Comparison of ENCODE assay signal across 7 mouse cellular contexts in the genomic region with DNA sequence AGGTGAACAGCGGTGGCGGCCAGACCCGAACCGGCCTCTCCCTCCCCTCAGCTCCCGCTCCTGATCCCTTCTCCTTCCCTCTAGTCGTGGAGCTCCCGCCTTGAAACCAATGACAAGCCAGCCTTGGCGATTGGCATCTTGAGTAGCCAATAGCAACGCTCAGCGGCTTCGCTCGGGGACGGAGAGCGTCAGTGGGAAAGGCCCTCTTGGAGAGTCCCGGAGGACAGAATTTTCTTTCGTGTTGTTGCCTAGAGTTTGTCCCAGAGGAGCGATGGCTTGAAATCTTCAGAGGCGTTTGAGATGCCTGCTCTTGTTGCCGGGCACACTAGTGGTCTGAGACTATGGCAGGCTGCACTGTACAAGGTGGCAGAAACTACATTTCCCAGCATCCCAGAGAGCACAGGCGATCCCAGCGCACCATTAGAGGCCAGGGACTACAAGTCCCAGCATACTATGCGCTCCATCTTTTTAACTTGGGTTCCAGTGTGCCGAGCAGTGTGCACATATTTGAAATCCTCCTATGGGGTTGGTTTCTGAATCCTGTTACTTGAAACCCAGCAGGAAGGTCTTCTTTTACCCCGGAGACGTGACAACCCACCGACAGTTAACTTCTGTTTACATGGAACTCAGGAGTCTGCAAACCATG. TPM values are rescaled to one million over a fixed set of nuclear protein-coding genes. Genes with fewer than 3 reads are reported as not detected.
A peak's percentile ranks its signal among the peaks of the same experiment; 100 is the strongest.
DNase-seq lines count a peak whose midpoint lies in the region; ATAC-seq lines count a peak whose summit lies in the region.

Pde6d (minus strand) TSS at position 179 of the 646 bp plus-strand sequence.
Cops7b (plus strand) TSS at position 454 of the 646 bp plus-strand sequence.

- DNase-seq in adrenal gland, postnatal 25 days, result peak; percentile 93
- DNase-seq in heart, adult 11 months, result peak; percentile 100
- peak; percentile 99 for DNase-seq in kidney, adult 18-20 months
- peak; percentile 97 for DNase-seq in limb, embryonic 11.5 days (ENCODE audit: low spot score)
- peak; percentile 97 for DNase-seq in midbrain, embryonic 14.5 days
- DNase-seq in spleen, adult 18-20 months, result peak; percentile 88 to 91

- peak within 1 kb of the TSS; percentile 78 for H3K4me2 ChIP-seq in embryonic facial prominence, embryonic 12.5 days (replicated peaks)
- peak within 1 kb of the TSS; percentile 80 for H3K4me2 ChIP-seq in limb, embryonic 11.5 days (ENCODE audit: low read depth, severe bottlenecking)
- H3K4me2 ChIP-seq in midbrain, embryonic 14.5 days (ENCODE audit: low read length), result peak within 1 kb of the TSS; percentile 80

- H3K36me3 ChIP-seq in embryonic facial prominence, embryonic 12.5 days, result no peaks in the 10 kb centered on the region
- no peaks in the 10 kb centered on the region; the same call in 1 of the 2 replicates for H3K36me3 ChIP-seq in limb, embryonic 11.5 days (ENCODE audit: control insufficient read depth, insufficient read depth, low read length)
- no peaks in the 10 kb centered on the region for H3K36me3 ChIP-seq in midbrain, embryonic 14.5 days (ENCODE audit: control insufficient read depth, insufficient read depth, low read length)

- peak within 1 kb of the TSS; percentile 83 for H3K9ac ChIP-seq in embryonic facial prominence, embryonic 12.5 days
- peak within 1 kb of the TSS; percentile 79 for H3K9ac ChIP-seq in limb, embryonic 11.5 days (ENCODE audit: low read length)
- peak within 1 kb of the TSS; percentile 88 for H3K9ac ChIP-seq in midbrain, embryonic 14.5 days (replicated peaks; ENCODE audit: low read length)

- ATAC-seq in embryonic facial prominence, embryonic 12.5 days (ENCODE audit: insufficient number of reproducible peaks, insufficient read depth, low FRiP score, low TSS enrichment), result peak; percentile 96
- peak; percentile 98 for ATAC-seq in limb, embryonic 11.5 days (ENCODE audit: insufficient number of reproducible peaks, low FRiP score, low TSS enrichment, low read depth)
- ATAC-seq in midbrain, embryonic 14.5 days (ENCODE audit: low FRiP score, low TSS enrichment), result peak; percentile 97

- peak within 1 kb of the TSS; percentile 84 for H3K4me3 ChIP-seq in embryonic facial prominence, embryonic 12.5 days
- peak within 1 kb of the TSS; percentile 80 for H3K4me3 ChIP-seq in limb, embryonic 11.5 days (ENCODE audit: low read depth, low read length)
- peak within 1 kb of the TSS; percentile 91 for H3K4me3 ChIP-seq in midbrain, embryonic 14.5 days (replicated peaks; ENCODE audit: low read depth, low read length)

- H3K27ac ChIP-seq in embryonic facial prominence, embryonic 12.5 days, result peak within 1 kb of the TSS; percentile 84
- no peak within 1 kb of the TSS for H3K27ac ChIP-seq in limb, embryonic 11.5 days (replicated peaks; ENCODE audit: low read depth, low read length)
- peak within 1 kb of the TSS; percentile 77 for H3K27ac ChIP-seq in midbrain, embryonic 14.5 days (replicated peaks; ENCODE audit: low read depth, low read length)

- H3K4me1 ChIP-seq in embryonic facial prominence, embryonic 12.5 days, result peaks cover 12% of the 10 kb centered on the region
- H3K4me1 ChIP-seq in limb, embryonic 11.5 days (ENCODE audit: control insufficient read depth, insufficient read depth, low read length), result no peaks in the 10 kb centered on the region
- peaks cover 11% of the 10 kb centered on the region for H3K4me1 ChIP-seq in midbrain, embryonic 14.5 days (ENCODE audit: control insufficient read depth, insufficient read depth, low read length)

- no peaks in the 10 kb centered on the region for H3K27me3 ChIP-seq in embryonic facial prominence, embryonic 12.5 days
- H3K27me3 ChIP-seq in limb, embryonic 11.5 days (ENCODE audit: control insufficient read depth, insufficient read depth, low read length), result no peaks in the 10 kb centered on the region
- H3K27me3 ChIP-seq in midbrain, embryonic 14.5 days (ENCODE audit: control insufficient read depth, insufficient read depth, low read length), result no peaks in the 10 kb centered on the region

- WGBS in embryonic facial prominence, embryonic 12.5 days, result under 1% methylated on average over 26 of the region's 26 CpGs
- whole genome bisulfite sequencing in limb, embryonic 11.5 days, result 0% methylated on average over 26 of the region's 26 CpGs
- 0% methylated on average over 26 of the region's 26 CpGs for WGBS in midbrain, embryonic 14.5 days

- H3K9me3 ChIP-seq in embryonic facial prominence, embryonic 12.5 days, result no peaks in the 10 kb centered on the region
- no peaks in the 10 kb centered on the region for H3K9me3 ChIP-seq in limb, embryonic 11.5 days (ENCODE audit: control insufficient read depth, low read length)
- no peaks in the 10 kb centered on the region for H3K9me3 ChIP-seq in midbrain, embryonic 14.5 days (ENCODE audit: control insufficient read depth, low read length)

RNA-seq across cellular contexts. Expression of gene Pde6d, which starts in this region (rescaled TPM):
- total RNA-seq in adrenal gland, postnatal 25 days (2021), result 29.9 and 36.9 TPM in 2 replicates
- polyA plus RNA-seq in embryonic facial prominence, embryonic 12.5 days (2016; fragmentation: Nextera tagmentation; extraction: Ambion mirVana), result 90.5 and 92.4 TPM in 2 replicates
- 76.7 and 81.6 TPM in 2 replicates for polyA plus RNA-seq in limb, embryonic 11.5 days (2014; fragmentation: Nextera tagmentation; extraction: Ambion mirVana)
- polyA plus RNA-seq in midbrain, embryonic 14.5 days (2014; fragmentation: Nextera tagmentation; extraction: Ambion mirVana), result 89.1 and 99.2 TPM in 2 replicates

RNA-seq across cellular contexts. Expression of gene Cops7b, which starts in this region (rescaled TPM):
- total RNA-seq in adrenal gland, postnatal 25 days (2021), result 16.8 and 18.0 TPM in 2 replicates
- polyA plus RNA-seq in embryonic facial prominence, embryonic 12.5 days (2016; fragmentation: Nextera tagmentation; extraction: Ambion mirVana), result 56.1 and 57.7 TPM in 2 replicates
- 57.8 and 61.6 TPM in 2 replicates for polyA plus RNA-seq in limb, embryonic 11.5 days (2014; fragmentation: Nextera tagmentation; extraction: Ambion mirVana)
- polyA plus RNA-seq in midbrain, embryonic 14.5 days (2014; fragmentation: Nextera tagmentation; extraction: Ambion mirVana), result 55.6 and 56.7 TPM in 2 replicates
